Mouse (Mus musculus) splenic B cell, adult 2 months (primary cell): ENCODE results near the gene Rtn2.
A peak's percentile ranks its signal among the peaks of the same experiment; 100 is the strongest.

Experiments
- DNase-seq: peaks from one replicate; pipeline ENCODE4 v3.0.0-alpha.2; 2011; ENCODE audit warnings: low read depth, low spot score
- H3K27me3 ChIP-seq: 2 replicates; pipeline ENCODE4 v1.6.1; 2012; ENCODE audit warnings: mild to moderate bottlenecking, low read length, moderate library complexity, mixed read lengths; ENCODE audit not compliant: control insufficient read depth, poor library complexity, insufficient read depth, severe bottlenecking
- H3K36me3 ChIP-seq: 2 replicates; pipeline ENCODE4 v1.6.1; 2012; ENCODE audit warnings: mild to moderate bottlenecking, low read length, moderate library complexity, mixed read lengths; ENCODE audit not compliant: control insufficient read depth, poor library complexity, insufficient read depth, severe bottlenecking

The Rtn2 gene

DNA sequence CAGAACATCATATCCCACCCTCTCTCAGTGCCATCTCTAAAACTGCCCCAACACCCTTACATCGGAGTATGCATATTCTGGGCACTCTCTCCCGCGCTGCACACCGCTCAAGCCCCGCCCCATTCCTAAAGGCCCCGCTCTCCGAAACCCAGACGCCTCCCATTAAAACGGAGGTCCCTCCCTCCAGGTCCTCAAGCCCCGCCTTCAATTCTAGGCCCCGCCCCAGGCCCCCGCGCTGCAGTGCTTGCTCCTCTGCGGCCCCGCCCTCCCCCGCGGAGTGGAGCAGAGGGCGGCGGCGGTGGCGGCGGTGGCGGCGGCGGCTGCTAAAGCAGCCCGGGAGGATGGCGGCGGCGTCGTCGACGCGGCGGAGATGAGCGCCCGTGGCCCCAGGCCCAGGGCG lies at the start of gene Rtn2:
Rtn2 (plus strand) TSS at position 240 of the 400 bp plus-strand sequence.
- peak; percentile 78 for DNase-seq
- Histone ChIP-seq H3K27me3 (no peaks in the 10 kb centered on the region), H3K36me3 (no peaks in the 10 kb centered on the region)

DNA sequence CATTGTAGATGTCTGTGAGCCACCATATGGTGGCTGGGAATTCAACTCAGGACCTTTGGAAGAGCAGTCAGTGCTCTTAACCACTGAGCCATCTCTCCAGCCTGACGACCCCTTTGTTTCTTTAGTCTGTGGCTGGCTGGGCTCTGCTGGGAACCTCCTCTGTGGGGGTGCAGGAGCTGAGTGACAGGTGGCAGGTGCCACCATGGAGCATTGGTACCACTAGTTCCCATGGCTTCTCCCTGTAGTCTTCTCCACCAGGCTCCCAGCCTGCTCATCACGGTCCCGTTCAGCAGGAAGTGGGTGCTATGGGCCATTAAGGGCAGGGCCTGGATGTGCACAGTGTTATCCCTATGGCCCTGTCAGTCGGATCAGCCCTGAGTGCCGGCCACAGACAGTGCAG lies 47.8 kb upstream of the Rtn2 start:
- Histone ChIP-seq H3K36me3 (no peaks in the 10 kb centered on the region; the same call in 1 of the 2 replicates), H3K27me3 (no peaks in the 10 kb centered on the region)
- DNase-seq, result no peak

DNA sequence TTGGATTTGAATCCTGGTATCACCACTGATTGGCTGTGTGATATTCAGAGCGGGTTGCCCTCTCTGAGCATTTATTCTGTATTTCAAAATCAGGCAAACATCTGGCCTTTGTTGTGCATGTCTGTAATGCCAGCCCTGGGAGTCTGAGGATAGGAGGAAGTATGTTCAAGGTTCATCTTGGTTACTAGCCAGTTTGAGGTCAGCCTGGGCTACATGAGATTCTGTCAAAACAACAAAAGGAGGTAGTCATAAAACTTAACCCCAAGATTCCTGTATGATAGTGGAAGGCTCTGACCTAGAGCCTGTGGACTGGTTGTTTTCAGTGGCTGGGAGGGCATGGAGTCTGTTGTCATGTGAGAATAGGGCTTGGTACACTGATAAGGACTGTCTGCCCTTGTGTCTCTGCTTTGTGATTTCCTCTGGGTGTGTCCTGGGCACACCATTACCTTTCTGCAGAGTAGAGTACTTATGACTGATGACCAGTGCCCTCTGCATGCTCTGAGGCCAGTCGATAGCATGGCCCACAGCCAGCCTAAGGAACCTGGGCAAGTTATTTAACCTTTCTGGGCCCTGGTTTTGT lies 47.2 kb upstream of the Rtn2 start:
- no peak for DNase-seq
- Histone ChIP-seq H3K27me3 (no peaks in the 10 kb centered on the region), H3K36me3 (no peaks in the 10 kb centered on the region; the same call in 1 of the 2 replicates)

DNA sequence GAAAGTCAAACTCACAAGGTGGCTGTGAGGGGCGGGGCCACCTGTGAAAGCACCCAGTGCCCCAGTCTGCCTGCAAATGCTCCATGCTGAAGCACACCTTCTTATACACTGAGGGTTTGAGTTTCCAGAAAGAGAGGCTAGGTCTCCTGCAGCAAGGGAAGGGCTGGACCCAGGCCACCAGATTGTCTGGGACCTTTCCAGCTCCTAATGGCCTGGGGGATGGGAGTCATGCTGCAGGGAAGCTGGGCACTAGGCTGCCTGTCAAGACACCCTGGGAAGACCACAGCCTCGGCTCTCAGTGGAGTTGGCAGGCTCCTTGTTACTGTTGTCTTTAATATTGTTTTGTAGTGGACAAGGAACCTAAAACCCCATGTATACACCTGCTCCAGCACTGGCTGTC lies 46.0 kb upstream of the Rtn2 start:
- Histone ChIP-seq H3K27me3 (no peaks in the 10 kb centered on the region), H3K36me3 (no peaks in the 10 kb centered on the region)
- DNase-seq, result no peak

DNA sequence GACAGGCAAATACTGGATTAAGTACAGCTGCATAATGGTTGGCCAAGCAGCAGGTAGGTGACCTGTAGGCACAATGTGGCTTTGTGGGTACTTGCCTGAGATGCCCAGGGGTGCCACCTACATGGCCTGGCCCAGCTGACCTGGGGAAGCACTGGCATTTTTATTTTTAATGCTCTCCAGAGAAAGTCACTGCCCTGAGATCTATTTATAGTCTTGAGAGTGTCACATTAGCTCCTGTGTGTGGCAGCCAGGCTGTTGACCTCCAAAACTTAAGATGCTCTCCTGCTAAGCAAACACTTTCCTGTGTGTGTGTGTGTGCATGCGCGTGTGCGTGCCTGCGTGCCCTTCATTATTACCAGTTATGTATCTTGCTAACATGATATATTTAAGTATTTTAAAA lies 44.1 kb upstream of the Rtn2 start:
- H3K27me3 ChIP-seq, result no peaks in the 10 kb centered on the region
- H3K36me3 ChIP-seq, result no peaks in the 10 kb centered on the region
- no peak for DNase-seq

DNA sequence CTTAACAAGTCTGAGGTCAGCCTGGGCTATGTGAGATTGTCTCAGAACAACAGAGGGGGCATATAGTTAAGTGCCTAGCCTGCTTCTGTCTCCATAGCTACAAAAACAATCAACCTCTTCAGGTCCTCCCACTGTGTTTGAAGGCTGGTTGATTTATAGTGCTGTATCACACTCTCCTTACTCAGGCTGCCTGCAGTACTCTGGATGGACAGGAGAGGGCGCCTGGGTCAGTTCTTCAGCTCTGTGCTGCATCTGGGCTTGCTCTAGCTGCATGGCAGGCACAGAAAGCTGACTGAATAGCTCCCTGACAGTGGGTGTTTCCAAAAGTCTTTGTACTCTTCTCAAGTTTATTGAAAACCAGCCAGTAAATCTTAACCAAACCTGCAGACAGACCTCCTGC lies 43.0 kb upstream of the Rtn2 start:
- Histone ChIP-seq H3K36me3 (no peaks in the 10 kb centered on the region), H3K27me3 (no peaks in the 10 kb centered on the region)
- peak; percentile 93 for DNase-seq

DNA sequence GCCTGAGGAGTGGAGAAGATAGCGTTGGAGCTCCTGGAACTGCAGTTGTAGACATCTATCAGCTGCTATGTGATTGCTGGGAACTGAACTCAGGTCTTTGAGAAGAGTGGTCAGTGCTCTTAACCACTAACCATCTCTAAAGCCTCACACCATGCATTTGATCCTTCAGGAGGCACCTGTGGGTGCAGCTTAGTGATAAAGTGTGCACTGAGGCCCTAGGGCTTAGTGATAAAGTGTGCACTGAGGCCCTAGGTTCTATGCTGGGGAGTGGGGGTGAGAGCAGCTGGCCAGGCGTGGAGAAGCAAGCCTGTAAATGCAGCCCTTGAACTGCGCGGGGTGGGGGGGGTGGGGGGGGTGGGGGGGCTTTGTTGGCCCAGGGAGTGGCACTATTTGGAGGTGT lies 42.4 kb upstream of the Rtn2 start:
- no peaks in the 10 kb centered on the region for H3K36me3 ChIP-seq
- DNase-seq, result no peak

DNA sequence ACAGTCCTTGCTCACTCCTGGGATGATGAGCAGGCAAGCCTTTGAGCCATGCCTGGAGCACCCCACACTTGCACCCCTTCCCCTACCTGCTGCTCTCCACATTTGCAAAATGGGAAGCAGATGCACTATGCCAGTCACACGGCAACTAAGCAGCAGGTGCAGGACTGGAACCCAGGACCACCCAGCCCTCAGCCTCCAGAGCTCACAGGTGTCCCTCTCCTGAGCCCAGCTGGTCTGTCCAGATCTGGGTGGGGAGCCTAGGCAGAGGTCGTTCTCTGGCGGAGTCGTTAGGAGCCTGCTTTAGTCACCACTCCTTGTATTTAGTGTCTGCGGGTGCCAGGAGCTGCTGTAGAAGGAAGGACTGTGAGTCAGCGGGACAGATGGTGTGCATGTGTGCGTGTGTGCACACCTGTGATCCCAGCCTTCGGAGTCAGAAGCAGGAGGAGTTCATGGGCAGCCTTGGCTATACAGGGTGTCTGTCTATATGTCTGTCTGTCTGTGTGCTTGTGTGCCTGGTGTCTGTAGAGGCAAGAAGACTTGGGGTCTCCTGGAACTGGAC lies 41.4 kb upstream of the Rtn2 start:
- no peaks in the 10 kb centered on the region for H3K27me3 ChIP-seq
- DNase-seq, result no peak
- H3K36me3 ChIP-seq, result no peaks in the 10 kb centered on the region

More for the DNA sequence above, 42.4 kb upstream of the Rtn2 start:
- no peaks in the 10 kb centered on the region for H3K27me3 ChIP-seq

DNA sequence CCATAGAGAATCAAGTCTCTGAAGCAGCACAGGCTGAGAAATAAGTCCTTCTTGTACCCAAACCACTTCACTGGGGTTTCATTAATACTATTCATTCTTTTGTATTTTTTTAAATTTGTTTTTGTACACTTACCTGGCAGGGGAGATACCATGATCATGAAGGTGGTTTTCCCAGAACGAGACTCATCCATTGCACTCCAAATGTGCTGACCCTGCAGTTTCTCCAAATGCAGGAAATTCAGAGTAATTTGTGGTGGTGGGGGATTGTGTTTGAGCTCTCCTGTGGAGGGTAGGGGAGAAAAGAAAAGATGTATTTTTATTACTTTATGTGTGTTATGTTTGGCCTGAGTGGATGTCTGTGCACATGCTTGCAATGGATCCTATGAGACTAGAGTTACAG lies 40.4 kb upstream of the Rtn2 start:
- DNase-seq, result no peak
- Histone ChIP-seq H3K27me3 (no peaks in the 10 kb centered on the region), H3K36me3 (no peaks in the 10 kb centered on the region)

DNA sequence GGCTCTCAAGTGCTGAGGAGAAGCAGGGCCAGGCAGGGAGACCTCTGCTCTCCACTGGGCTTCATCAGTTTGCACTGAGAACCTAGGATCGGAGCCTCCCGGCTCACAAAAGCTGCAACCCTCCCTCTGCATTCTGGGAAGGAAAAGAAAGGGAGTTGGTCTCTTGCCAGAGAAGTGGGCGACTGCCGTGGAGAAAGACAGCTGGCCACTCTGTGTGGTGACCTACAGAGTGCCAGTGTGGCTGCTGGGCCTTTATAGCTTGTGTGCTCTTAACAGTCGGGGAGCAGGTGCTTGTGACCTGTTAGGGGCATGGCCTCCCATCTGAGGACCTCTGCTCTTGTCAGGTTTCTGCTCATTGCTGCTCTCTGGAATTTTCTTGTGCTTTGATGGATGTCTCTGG lies 38.6 kb upstream of the Rtn2 start:
- no peak for DNase-seq
- no peaks in the 10 kb centered on the region for H3K27me3 ChIP-seq

DNA sequence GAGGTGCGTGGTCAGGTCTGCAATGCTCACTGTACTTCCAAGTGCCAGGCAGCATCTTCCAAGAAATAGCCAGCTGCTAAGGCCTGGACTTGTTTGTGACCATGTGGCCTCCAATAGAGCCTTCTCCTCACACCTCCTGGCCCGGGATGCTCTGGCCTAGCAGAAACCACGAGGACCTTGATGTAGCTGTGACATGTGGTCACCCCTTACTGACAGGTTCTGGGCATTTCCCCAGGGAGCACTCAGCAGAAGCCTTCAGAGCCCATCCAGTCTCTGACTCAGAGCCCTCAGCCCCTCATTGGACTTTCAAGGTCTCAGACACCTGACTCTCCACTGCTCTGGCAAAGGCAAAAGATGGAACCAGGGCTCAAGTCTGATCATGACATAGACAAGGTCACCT lies 37.3 kb upstream of the Rtn2 start:
- H3K36me3 ChIP-seq, result no peaks in the 10 kb centered on the region
- no peak for DNase-seq
- H3K27me3 ChIP-seq, result no peaks in the 10 kb centered on the region

More for the DNA sequence above, 38.6 kb upstream of the Rtn2 start:
- H3K36me3 ChIP-seq, result no peaks in the 10 kb centered on the region

DNA sequence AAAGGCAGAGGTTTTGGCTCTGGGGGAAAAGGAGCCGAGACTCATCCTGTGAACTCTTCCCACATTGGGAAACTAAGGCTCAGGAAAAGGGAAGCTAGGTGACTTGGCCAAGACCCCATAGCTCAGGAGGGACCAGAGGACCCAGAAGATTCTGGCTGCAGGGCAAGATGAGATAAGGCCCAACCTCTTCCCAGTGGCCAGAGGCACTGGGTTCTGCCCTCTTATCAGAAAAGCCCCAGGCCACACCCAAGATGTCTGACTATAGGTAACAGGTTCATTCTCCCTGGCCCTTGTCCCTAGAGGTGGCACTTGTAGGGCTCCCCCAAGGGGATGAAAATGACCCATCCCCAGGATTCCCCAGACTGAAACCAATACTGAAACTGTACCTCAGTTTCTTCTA lies 35.6 kb upstream of the Rtn2 start:
- DNase-seq, result no peak

DNA sequence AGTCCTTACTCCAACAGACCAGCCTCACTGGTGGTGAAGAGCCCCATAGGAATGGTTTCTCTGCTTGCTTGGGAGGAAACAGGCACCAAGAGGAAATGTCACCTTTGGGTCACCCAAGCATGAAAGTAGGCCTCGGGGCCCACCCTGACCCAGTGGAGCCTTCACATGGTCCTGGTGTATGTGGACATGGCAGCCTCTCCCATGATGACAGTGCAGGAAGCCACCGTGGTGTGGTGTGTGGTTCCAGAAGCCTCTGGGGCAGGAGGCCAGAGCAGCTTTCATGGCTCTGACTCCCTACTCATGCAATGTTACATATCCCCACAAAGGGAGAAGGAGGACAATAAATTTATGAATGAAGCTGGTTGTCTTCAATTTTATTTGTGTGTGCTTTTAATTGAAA lies 34.9 kb upstream of the Rtn2 start:
- Histone ChIP-seq H3K27me3 (no peaks in the 10 kb centered on the region), H3K36me3 (no peaks in the 10 kb centered on the region; the same call in 1 of the 2 replicates)
- peak; percentile 31 for DNase-seq

More for the DNA sequence above, 35.6 kb upstream of the Rtn2 start:
- no peaks in the 10 kb centered on the region for H3K27me3 ChIP-seq
- H3K36me3 ChIP-seq, result no peaks in the 10 kb centered on the region; the same call in 1 of the 2 replicates

DNA sequence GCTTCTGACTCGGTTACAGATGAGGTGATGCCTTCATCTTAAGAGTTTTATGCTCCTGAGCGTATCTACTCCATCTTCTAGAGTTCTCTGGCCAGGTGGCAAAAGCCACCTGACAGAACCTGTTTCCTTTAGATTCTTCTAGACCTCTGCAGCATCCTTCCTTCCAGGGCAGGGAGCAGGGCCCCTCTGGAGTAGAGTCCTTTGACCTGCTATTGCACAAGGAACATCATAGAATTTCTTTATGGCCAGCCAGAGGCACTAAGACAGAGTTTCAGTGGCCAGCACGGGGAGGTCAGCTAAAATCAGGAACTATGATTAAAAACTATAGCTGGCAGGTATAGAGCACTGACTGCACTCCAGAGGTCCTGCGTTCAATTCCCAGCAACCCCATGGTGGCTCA lies 30.3 kb upstream of the Rtn2 start:
- H3K27me3 ChIP-seq, result no peaks in the 10 kb centered on the region
- H3K36me3 ChIP-seq, result peaks cover 5% of the 10 kb centered on the region
- DNase-seq, result no peak

DNA sequence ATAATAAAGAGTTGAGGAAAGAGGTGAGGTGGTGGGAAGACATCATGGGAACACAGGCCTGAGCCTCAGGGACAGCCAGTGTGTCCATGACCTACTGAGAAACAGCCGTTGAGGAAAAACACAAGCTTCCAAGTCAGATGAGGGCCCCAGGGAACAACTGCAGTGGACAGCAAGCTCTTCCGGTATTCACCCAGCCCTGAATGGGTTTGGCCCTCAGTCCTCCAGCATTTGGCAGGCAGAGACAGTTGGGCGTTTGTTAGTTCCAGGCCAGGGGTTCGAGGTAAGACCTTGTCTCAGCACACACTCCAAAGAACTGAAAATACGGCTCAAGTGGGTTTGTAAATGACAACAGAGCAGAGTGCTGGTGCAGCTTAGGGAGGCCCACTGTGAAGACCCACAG lies 29.0 kb upstream of the Rtn2 start:
- peaks cover 13% of the 10 kb centered on the region for H3K36me3 ChIP-seq
- H3K27me3 ChIP-seq, result no peaks in the 10 kb centered on the region
- no peak for DNase-seq

DNA sequence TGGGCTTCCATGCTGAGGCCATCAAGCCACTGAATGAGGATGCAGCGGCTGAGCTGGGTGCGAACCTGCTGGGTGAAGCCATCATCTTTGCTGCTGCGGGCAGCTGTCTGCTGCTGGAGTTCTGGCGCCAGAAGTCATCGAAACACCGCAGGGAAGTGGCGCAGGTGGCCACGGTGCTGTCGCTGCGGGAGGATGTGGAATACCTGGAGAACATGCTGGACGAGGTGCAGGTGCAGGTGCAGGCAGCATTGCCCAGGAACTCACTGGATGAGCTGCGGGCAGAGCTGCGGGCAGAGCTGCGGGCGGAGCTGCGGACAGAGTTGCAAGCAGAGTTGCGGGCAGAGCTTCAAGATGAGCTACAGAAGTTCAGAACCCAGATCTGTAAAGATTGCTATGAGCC lies 27.0 kb upstream of the Rtn2 start:
- no peak for DNase-seq
- Histone ChIP-seq H3K36me3 (peaks cover 14% of the 10 kb centered on the region), H3K27me3 (no peaks in the 10 kb centered on the region)
